Mouse (Mus musculus) spleen, postnatal 14 days (tissue): ENCODE results near the gene Ppp1cb.
"Not testable (repeated sequence)": the region's sequence is repeated elsewhere in the genome, so short reads cannot be mapped to it uniquely, and the experiment has no call there.

ENCODE experiments used
- DNase-seq, 2 experiments: peaks; one replicate each; pipeline ENCODE4 v3.0.0; 2021 to 2022; ENCODE audit warnings: low spot score in 2 of 2

The Ppp1cb gene

GRCm38 (mm10) chr5:32458408-32459143, at the start of gene Ppp1cb:
TSS of gene Ppp1cb (plus strand) at chr5:32458843.
- DNase-seq, result peak; percentile 97

GRCm38 (mm10) chr5:32409747-32410146, 48.9 kb upstream of the Ppp1cb start:
- no peak for DNase-seq

GRCm38 (mm10) chr5:32410954-32411688, 47.5 kb upstream of the Ppp1cb start:
- DNase-seq, result no peak

GRCm38 (mm10) chr5:32412186-32412950, 46.3 kb upstream of the Ppp1cb start:
- DNase-seq, result peak in 1 of 2 experiments; percentile 23

GRCm38 (mm10) chr5:32413083-32413482, 45.6 kb upstream of the Ppp1cb start:
- no peak for DNase-seq

- DNase-seq, result no peak
These were observed 45.1 kb upstream of the Ppp1cb start for GRCm38 (mm10) chr5:32413569-32413968.

- DNase-seq, result no peak
These were observed 44.1 kb upstream of the Ppp1cb start for GRCm38 (mm10) chr5:32414461-32414985.

GRCm38 (mm10) chr5:32415554-32415953, 43.1 kb upstream of the Ppp1cb start:
- no peak for DNase-seq

GRCm38 (mm10) chr5:32416881-32417280, 41.8 kb upstream of the Ppp1cb start:
- DNase-seq, result no peak

- no peak for DNase-seq
These were observed 36.5 kb upstream of the Ppp1cb start for GRCm38 (mm10) chr5:32422081-32422589.

- no peak for DNase-seq
These were observed 35.1 kb upstream of the Ppp1cb start for GRCm38 (mm10) chr5:32423339-32424046.

GRCm38 (mm10) chr5:32424464-32424863, 34.2 kb upstream of the Ppp1cb start:
- DNase-seq, result no peak

GRCm38 (mm10) chr5:32425485-32426171, 33.0 kb upstream of the Ppp1cb start:
- DNase-seq, result no peak

GRCm38 (mm10) chr5:32430399-32430798, 28.2 kb upstream of the Ppp1cb start:
- DNase-seq, result no peak

- DNase-seq, result not testable (repeated sequence)
These were observed 24.3 kb upstream of the Ppp1cb start for GRCm38 (mm10) chr5:32434346-32434745.

- DNase-seq, result no peak
These were observed 23.0 kb upstream of the Ppp1cb start for GRCm38 (mm10) chr5:32435612-32436011.

- no peak for DNase-seq
These were observed 20.6 kb upstream of the Ppp1cb start for GRCm38 (mm10) chr5:32437901-32438563.

- DNase-seq, result no peak
These were observed 20.1 kb upstream of the Ppp1cb start for GRCm38 (mm10) chr5:32438564-32438922.

- DNase-seq, result no peak
These were observed 17.3 kb upstream of the Ppp1cb start for GRCm38 (mm10) chr5:32441336-32441735.

GRCm38 (mm10) chr5:32441992-32442575, 16.6 kb upstream of the Ppp1cb start:
- no peak for DNase-seq
